15 mouse cellular contexts compared by ENCODE assay signal in genomic region chr3:45659052-45659451, GRCm38 (mm10).
"Had no signal": no experiment of that assay in that cellular context is flagged by ENCODE, and none has a peak within 500 bp of the region (broad histone marks: within the 10 kb centered on the region; RNA-seq: fewer than 3 reads in every experiment).

No protein-coding gene starts in this region.

- DNase-seq: kidney, adult 18-20 months; kidney, adult 9 months; kidney, postnatal 14 days; kidney, postnatal 4 days; layer of hippocampus, adult 9-11 months; layer of hippocampus, postnatal 36 days; liver, embryonic 13.5 days; lung, adult 2 months; lung, postnatal 14 days; lung, postnatal 4 days; midbrain, embryonic 14.5 days; right cerebral cortex, postnatal 14 days; spleen, adult 18-20 months; thymus, postnatal 25 days had no signal

- ATAC-seq: intestine, embryonic 16.5 days had no signal
